Mouse (Mus musculus): ENCODE results near the gene Chrng.

DNA sequence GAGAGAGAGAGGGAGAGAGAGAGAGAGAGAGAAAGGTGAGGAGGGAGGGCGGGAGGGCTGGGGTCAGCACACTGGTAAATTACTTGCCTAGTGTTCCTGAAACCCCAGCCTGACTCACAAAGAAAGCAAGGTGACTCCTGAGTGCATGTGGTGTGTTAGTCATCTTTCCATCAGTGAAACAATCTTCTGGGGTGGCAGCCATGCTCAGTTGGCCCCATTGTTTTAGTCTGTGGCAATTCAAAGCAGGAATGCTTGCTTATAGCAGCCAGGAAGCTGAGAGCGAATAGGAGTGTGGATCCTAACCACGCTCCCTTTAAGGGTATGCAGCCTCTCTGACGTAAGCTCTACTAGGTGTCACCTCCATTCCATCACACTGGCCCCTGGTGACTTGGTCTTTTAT, 50.7 kb downstream of the Chrng start:
- TF ChIP-seq GATA1 (IDR thresholded peaks at IDR 0.05; ENCODE audit: borderline replicate concordance, low read length), result no peak
- TF ChIP-seq CTCF (IDR thresholded peaks at IDR 0.05; ENCODE audit: low read depth, low read length), result no peak
- TF ChIP-seq TAL1 (conservative IDR thresholded peaks at IDR 0.05; ENCODE audit: low read depth, low read length), result no peak
- no peak for TF ChIP-seq POLR2AphosphoS5 (IDR thresholded peaks at IDR 0.05; ENCODE audit: insufficient replicate concordance, low read depth, low read length)
- no peak for TF ChIP-seq GATA2 (IDR thresholded peaks at IDR 0.05; ENCODE audit: borderline replicate concordance, low read depth, low read length)
